Mouse (Mus musculus): ENCODE results near the gene Trir. TPM values are rescaled to one million over a fixed set of nuclear protein-coding genes. Genes with fewer than 3 reads are reported as not detected.

Gene Trir
- polyA plus RNA-seq (2012): 350 and 408 TPM in 2 replicates

GRCm38 (mm10) chr8:85026670-85027515 is at the start of gene Trir:
Trir (plus strand) TSS chr8:85026823.

GRCm38 (mm10) chr8:84978248-84978940 is 48.2 kb upstream of the Trir start, which contains the start of gene Junb:
Junb (minus strand) TSS chr8:84978718.

GRCm38 (mm10) chr8:84990349-84990748 is 36.3 kb upstream of the Trir start, which contains the start of gene Hook2:
Hook2 (plus strand) TSS chr8:84990603.

GRCm38 (mm10) chr8:85014431-85014830 is 12.2 kb upstream of the Trir start, which contains the start of gene Best2:
Best2 (minus strand) TSS chr8:85014531.

DNA sequence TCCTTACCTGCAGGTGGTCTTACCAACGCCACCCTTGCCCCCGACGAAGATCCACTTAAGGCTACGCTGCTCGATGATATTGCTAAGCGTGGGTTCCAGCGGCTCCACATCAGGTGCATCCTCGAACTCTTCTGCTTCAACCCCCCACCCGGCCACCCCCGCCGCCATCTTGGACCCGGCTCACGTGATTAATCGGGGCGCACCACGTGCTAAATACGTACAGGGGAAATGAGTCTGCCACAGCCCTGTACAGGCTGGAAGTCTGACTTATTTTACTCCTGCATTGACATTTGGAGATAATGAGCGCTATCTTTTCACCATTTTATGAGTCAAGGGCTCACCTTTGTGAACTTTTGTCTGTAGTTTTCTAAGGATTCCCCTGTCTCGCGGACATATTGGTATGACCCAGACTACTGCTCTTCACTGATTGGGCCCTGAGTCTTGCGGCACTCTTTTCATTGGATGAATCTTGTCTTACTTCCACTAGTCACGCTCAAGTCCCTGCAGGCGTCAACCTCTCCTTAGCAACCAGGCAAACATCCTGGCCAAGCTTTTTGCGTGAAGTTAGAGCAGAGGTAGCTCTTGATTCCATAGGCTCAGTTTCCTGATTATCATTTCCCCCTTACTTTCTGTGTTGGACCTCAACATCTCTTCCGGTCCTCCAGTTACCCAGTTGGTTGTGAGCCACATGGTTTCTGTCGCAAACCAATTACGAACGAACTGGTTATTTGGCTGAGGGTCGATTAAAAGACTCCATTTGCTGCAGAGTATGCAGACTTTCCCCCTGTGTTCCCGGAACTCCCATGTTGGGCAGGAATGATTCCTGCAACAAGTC is 1.3 kb upstream of the Trir start, which contains the start of gene Asna1:
Asna1 (minus strand) TSS at position 184 of the 835 bp plus-strand sequence.

DNA sequence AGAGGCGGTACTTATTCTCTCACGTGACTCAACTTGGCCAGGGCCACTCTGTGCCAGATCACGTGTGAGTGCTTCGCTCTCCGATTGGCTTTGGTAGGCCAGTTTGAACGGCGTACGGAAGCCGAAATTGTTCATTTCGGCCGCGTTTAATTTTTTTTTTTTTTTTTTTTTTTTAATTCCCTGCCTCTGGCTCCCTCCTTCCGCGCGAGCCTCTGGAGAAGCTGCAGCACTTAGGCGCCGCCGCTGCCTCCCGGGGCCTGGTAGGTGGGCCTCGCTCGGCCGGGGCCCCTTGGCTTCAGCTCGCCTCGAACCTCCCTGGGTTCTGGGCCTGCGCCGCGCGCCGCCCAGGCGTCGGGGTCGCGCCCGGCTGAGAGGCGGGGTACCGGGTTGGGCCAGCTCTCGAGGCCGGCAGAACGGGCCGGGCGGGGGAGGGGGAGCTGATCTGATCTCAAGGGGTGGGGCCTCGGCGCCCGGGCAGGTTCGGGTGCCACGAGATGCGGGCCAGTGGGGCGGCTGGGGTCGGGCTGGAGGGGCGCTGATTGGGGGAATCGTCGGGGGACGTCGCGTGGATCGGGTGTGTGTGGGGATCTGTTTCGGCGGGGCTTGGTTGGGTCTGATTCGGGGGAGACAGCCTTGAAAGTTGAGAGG is 10.2 kb downstream of the Trir start, which contains the start of gene Tnpo2:
Tnpo2 (plus strand) TSS at position 198 of the 648 bp plus-strand sequence.

DNA sequence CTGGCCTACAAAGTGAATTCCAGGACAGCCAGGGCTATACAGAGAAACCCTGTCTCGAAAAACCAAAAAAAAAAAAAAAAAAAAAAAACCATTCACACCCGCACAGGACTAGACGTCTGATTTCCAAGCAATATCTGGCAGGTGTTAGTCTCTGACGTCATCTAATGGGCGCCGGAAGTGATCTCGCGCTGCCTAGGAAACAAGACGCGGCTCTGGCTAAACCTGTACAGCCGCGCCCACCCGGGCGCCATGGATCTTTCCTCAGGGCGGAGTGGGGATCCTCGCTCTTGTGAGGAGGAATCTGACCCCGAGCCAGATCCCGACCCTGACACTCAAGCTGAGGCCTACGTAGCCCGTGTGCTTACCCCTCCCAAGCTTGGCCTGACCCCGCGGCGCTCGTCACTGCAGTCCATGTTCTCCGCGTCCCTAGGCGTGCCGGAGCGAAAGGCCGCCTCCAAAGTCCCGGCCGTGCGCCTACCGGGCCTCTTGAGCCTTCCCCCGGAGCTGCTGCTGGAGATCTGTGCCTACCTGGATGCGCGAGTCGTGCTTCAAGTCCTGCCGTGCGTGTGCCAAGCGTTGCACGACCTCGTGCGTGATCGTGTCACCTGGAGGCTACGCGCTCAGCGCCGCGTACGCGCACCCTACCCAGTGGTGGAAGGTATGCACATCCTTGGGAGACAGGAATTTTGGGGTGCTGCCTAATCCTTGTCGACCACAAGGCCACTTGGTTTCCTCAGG is 33.4 kb downstream of the Trir start, which contains the start of gene Fbxw9:
Fbxw9 (plus strand) TSS at position 177 of the 738 bp plus-strand sequence.

DNA sequence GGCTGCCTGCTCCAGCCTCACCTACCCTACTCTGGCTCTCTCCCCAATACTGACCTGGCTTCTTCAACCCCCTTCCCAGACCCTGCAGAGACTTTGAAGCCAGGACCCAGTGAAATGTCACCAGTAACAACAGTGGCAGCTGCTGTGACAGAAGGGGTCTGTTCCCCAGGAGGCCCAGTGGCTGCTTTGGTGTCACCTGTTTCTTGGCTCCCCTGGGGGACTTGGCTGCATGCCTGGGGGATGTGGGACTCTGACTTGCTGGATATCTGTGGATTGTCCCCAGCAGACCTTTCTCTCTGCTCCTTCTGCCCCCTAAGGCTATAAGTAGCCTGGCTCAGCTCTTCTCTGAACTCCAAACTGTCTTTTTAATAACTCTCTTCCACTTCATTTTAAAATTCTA is 41.4 kb downstream of the Trir start, which contains the start of gene Gm5741:
Gm5741 (minus strand) TSS at position 1 of the 400 bp plus-strand sequence.

DNA sequence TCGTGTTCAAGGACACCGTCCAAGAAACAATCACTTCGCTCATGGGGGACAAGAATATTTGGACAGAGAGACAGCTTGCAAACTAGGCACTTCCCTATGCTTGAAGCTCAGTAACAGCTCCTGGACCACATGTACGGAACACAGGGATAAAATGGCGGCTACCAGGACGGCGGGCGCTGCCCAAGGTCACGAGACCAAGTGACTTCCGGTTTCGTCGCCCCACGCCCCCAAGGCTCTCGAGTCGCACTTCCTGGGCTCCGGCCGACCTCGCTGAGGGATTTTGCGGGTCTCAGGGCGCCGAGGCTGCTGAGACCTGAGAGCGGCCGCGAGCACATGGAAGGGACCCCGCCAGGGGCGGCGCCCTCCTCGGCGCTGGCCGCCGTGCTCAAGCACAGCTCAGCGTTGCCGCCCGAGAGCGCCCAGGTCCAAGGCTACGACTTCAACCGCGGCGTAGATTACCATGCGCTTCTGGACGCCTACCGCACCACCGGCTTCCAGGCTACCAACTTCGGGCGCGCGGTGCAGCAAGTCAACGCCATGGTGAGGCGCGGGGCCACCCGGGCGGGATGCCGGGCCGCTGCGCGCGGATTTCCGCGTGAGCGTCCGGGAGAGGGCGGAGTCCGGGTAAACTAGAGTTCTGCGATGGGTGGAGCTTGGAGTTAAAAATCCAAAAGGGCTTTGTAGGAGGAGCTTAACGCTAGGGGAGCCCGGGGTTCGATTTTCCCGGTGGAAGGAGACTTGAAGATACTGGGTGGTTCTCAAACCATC is 45.1 kb downstream of the Trir start, which contains the start of gene Dhps:
Dhps (plus strand) TSS at position 244 of the 768 bp plus-strand sequence.

Other genes with a start within 250 kb of the Trir start
- 112 and 143 TPM in 2 replicates for gene Nfix, start 226.5 kb upstream of the Trir start, polyA plus RNA-seq (2012)
- 2.3 and 2.4 TPM in 2 replicates for gene Dand5, start 204.0 kb upstream of the Trir start, polyA plus RNA-seq (2012)
- 136 and 145 TPM in 2 replicates for gene Gadd45gip1, start 195.3 kb upstream of the Trir start, polyA plus RNA-seq (2012)
- 315 and 332 TPM in 2 replicates for gene Rad23a, start 186.2 kb upstream of the Trir start, polyA plus RNA-seq (2012)
- gene Calr, start 179.9 kb upstream of the Trir start, polyA plus RNA-seq (2012): 878 and 1,229 TPM in 2 replicates
- gene Farsa, start 169.8 kb upstream of the Trir start, polyA plus RNA-seq (2012): 121 and 135 TPM in 2 replicates
- 155 and 182 TPM in 2 replicates for gene Syce2, start 154.7 kb upstream of the Trir start, polyA plus RNA-seq (2012)
- gene Gcdh, start 132.9 kb upstream of the Trir start, polyA plus RNA-seq (2012): 52.8 and 57.4 TPM in 2 replicates
- gene Klf1, start 124.9 kb upstream of the Trir start, polyA plus RNA-seq (2012): 122 and 124 TPM in 2 replicates
- 34.2 and 54.0 TPM in 2 replicates for gene Dnase2a, start 118.3 kb upstream of the Trir start, polyA plus RNA-seq (2012)
- gene Mast1, start 89.5 kb upstream of the Trir start, polyA plus RNA-seq (2012): 0.03 and 0.19 TPM in 2 replicates
- not detected in 2 replicates for gene Rtbdn, start 79.8 kb upstream of the Trir start, polyA plus RNA-seq (2012)
- not detected in 2 replicates for gene Gm49661, start 57.4 kb upstream of the Trir start, polyA plus RNA-seq (2012)
- 79.0 and 82.7 TPM in 2 replicates for gene Prdx2, start 57.2 kb upstream of the Trir start, polyA plus RNA-seq (2012)
- gene Rnaseh2a, start 57.1 kb upstream of the Trir start, polyA plus RNA-seq (2012): 323 and 329 TPM in 2 replicates
- 1,314 and 1,326 TPM in 2 replicates for gene Junb, start 48.1 kb upstream of the Trir start, polyA plus RNA-seq (2012)
- gene Hook2, start 36.2 kb upstream of the Trir start, polyA plus RNA-seq (2012): 22.8 and 26.7 TPM in 2 replicates
- gene Best2, start 12.3 kb upstream of the Trir start, polyA plus RNA-seq (2012): 0.02 TPM in 1 of 2 replicates, not detected in the other
- 87.9 and 91.1 TPM in 2 replicates for gene Asna1, start 1.5 kb upstream of the Trir start, polyA plus RNA-seq (2012)
- 11.7 and 13.9 TPM in 2 replicates for gene Tnpo2, start 10.1 kb downstream of the Trir start, polyA plus RNA-seq (2012)
- gene Fbxw9, start 33.2 kb downstream of the Trir start, polyA plus RNA-seq (2012): 19.4 and 20.4 TPM in 2 replicates
- gene Gm5741, start 41.2 kb downstream of the Trir start, polyA plus RNA-seq (2012): 0.30 and 0.79 TPM in 2 replicates
- gene Dhps, start 44.9 kb downstream of the Trir start, polyA plus RNA-seq (2012): 45.6 and 47.8 TPM in 2 replicates
- 15.9 and 19.7 TPM in 2 replicates for gene Wdr83os, start 53.9 kb downstream of the Trir start, polyA plus RNA-seq (2012)
- 28.6 and 36.6 TPM in 2 replicates for gene Wdr83, start 54.5 kb downstream of the Trir start, polyA plus RNA-seq (2012)
- 34.4 and 41.1 TPM in 2 replicates for gene Man2b1, start 56.4 kb downstream of the Trir start, polyA plus RNA-seq (2012)
- not detected in 2 replicates for gene Zfp791, start 96.3 kb downstream of the Trir start, polyA plus RNA-seq (2012)
- gene Cks1brt, start 125.1 kb downstream of the Trir start, polyA plus RNA-seq (2012): not detected in 2 replicates
- not detected in 2 replicates for gene Olfr371, start 199.2 kb downstream of the Trir start, polyA plus RNA-seq (2012)

All from megakaryocyte-erythroid progenitor cell, adult 5 weeks (primary cell).